In genomic region chr13:44238308-44238707, GRCm38 (mm10) we compare ENCODE assay signal across 8 mouse cellular contexts.
DNase-seq lines count a peak whose midpoint lies in the region; ATAC-seq and TF ChIP-seq lines count a peak whose summit lies in the region.

No protein-coding gene starts in this region.

- peak; percentile 50 for DNase-seq in kidney, adult 2 months
- peak; percentile 27 for DNase-seq in adipocyte (ENCODE audit: low spot score)
- DNase-seq in cerebellum, adult 2 months = peak; percentile 58 to 72
- DNase-seq in heart, postnatal 10 days = peak; percentile 72 to 73
- peak; percentile 36 for DNase-seq in lung, postnatal 14 days
- no peak for DNase-seq in spleen, postnatal 14 days (ENCODE audit: low spot score in 2 of 2)
- no peak for DNase-seq in spleen, adult 18-20 months

- no peak for TF ChIP-seq POLR2A in kidney, adult 2 months (IDR thresholded peaks at IDR 0.05; ENCODE audit: low read depth, low read length)
- TF ChIP-seq POLR2A in cerebellum, adult 2 months (IDR thresholded peaks at IDR 0.05; ENCODE audit: borderline replicate concordance, insufficient read depth, low read length) = no peak

- H3K9ac ChIP-seq in kidney, embryonic 15.5 days = no peak overlapping the region

- no peak overlapping the region for H3K27ac ChIP-seq in kidney, adult 2 months (ENCODE audit: insufficient read depth, low read depth, low read length)
- H3K27ac ChIP-seq in kidney, embryonic 15.5 days = no peak overlapping the region
- H3K27ac ChIP-seq in cerebellum, adult 2 months (ENCODE audit: insufficient read depth, low read length) = no peak overlapping the region

- no peak overlapping the region for H3K4me2 ChIP-seq in kidney, embryonic 15.5 days

- no peak for ATAC-seq in kidney, embryonic 15.5 days (replicated peaks; ENCODE audit: low FRiP score)

- intact Hi-C loops in heart, postnatal 10 days (cut with DNase I) = loop anchor here (5.0 kb wide), 1 partner anchor 174 kb away; no protein-coding TSS in a partner anchor

- WGBS in kidney, adult 2 months = 32% methylated on average over 11 of the region's 11 CpGs
- 37% methylated on average over 11 of the region's 11 CpGs for WGBS in kidney, embryonic 15.5 days
- 25% methylated on average over 11 of the region's 11 CpGs for WGBS in cerebellum, adult 2 months

- no peak overlapping the region for H3K4me3 ChIP-seq in kidney, adult 2 months (ENCODE audit: insufficient read depth, low read depth, low read length)
- no peak overlapping the region for H3K4me3 ChIP-seq in kidney, embryonic 15.5 days (replicated peaks)
- H3K4me3 ChIP-seq in cerebellum, adult 2 months (replicated peaks; ENCODE audit: insufficient read depth, low read depth, low read length) = no peak overlapping the region

- no peak for TF ChIP-seq CTCF in kidney, adult 2 months (conservative IDR thresholded peaks at IDR 0.05; ENCODE audit: insufficient read depth, insufficient read length, low read depth, low read length)
- no peak for TF ChIP-seq CTCF in cerebellum, adult 2 months (IDR thresholded peaks at IDR 0.05; ENCODE audit: borderline replicate concordance, insufficient read depth, low read depth, low read length)

- no peaks in the 10 kb centered on the region for H3K36me3 ChIP-seq in kidney, adult 2 months (ENCODE audit: control insufficient read depth, insufficient read depth, low read length)
- H3K36me3 ChIP-seq in kidney, embryonic 15.5 days = no peaks in the 10 kb centered on the region

- H3K27me3 ChIP-seq in kidney, adult 2 months (replicated peaks; ENCODE audit: control insufficient read depth, insufficient read depth, low read length) = no peaks in the 10 kb centered on the region
- H3K27me3 ChIP-seq in kidney, embryonic 15.5 days = no peaks in the 10 kb centered on the region
- H3K27me3 ChIP-seq in cerebellum, adult 2 months (ENCODE audit: control insufficient read depth, insufficient read depth, low read length) = no peaks in the 10 kb centered on the region

- 0 out of 2 replicates have a peak, but pooled peaks cover 4% of the 10 kb centered on the region for H3K4me1 ChIP-seq in kidney, adult 2 months (ENCODE audit: control insufficient read depth, insufficient read depth, low read length)
- peaks cover 12% of the 10 kb centered on the region for H3K4me1 ChIP-seq in kidney, embryonic 15.5 days
- peaks cover 7% of the 10 kb centered on the region for H3K4me1 ChIP-seq in cerebellum, adult 2 months (ENCODE audit: control insufficient read depth, insufficient read depth, low read length)

- no peaks in the 10 kb centered on the region for H3K9me3 ChIP-seq in kidney, embryonic 15.5 days (replicated peaks)

Comparison
In these comparisons a context has a peak if more than half of its experiments do, and no peak if none do; other contexts are left out.
1. DNase-seq: peak in kidney, adult 2 months (single experiment), adipocyte (single experiment), cerebellum, adult 2 months (2 of 2), heart, postnatal 10 days (2 of 2) and lung, postnatal 14 days (single experiment); none in spleen, postnatal 14 days (0 of 2) and spleen, adult 18-20 months (0 of 2).